Mouse (Mus musculus) MEL (cell line): ENCODE measurements around the gene Hpd.

Source experiments
- CTCF ChIP-seq, 3 experiments: IDR thresholded peaks in 2 of 3; conservative IDR thresholded peaks in 1 of 3; 2 replicates each; pipeline ENCODE4 v1.5.1; 2011 to 2012; ENCODE audit warnings: low read length in 3 of 3, low read depth in 2 of 3, mild to moderate bottlenecking in 2 of 3, improper control_type of control experiment in 1 of 3, inconsistent platforms in 1 of 3, mixed read lengths in 1 of 3, moderate library complexity in 1 of 3; ENCODE audit not compliant: control insufficient read depth in 1 of 3, insufficient read depth in 1 of 3, poor library complexity in 1 of 3, severe bottlenecking in 1 of 3
- GATA1 ChIP-seq: IDR thresholded peaks from 2 replicates; pipeline ENCODE4 v1.6.1; 2011; ENCODE audit warnings: low read depth, low read length, improper control_type of control experiment
- MXI1 ChIP-seq: IDR thresholded peaks from 2 replicates; pipeline ENCODE4 v1.6.1; 2011; ENCODE audit warnings: mild to moderate bottlenecking, low read depth, low read length, improper control_type of control experiment
- NRF1 ChIP-seq: IDR thresholded peaks from 2 replicates; pipeline ENCODE4 v1.6.1; 2014; ENCODE audit warnings: low read depth, mild to moderate bottlenecking, inconsistent platforms, low read length, improper control_type of control experiment, moderate library complexity; ENCODE audit not compliant: poor library complexity, insufficient read depth, severe bottlenecking
- TAL1 ChIP-seq: IDR thresholded peaks from 2 replicates; pipeline ENCODE4 v1.6.1; 2012; ENCODE audit warnings: mild to moderate bottlenecking, inconsistent platforms, low read length, moderate library complexity, mixed read lengths
- USF1 ChIP-seq: IDR thresholded peaks from 2 replicates; pipeline ENCODE4 v1.6.1; 2014; ENCODE audit warnings: low read depth, mild to moderate bottlenecking, inconsistent platforms, low read length, improper control_type of control experiment, moderate library complexity

DNA sequence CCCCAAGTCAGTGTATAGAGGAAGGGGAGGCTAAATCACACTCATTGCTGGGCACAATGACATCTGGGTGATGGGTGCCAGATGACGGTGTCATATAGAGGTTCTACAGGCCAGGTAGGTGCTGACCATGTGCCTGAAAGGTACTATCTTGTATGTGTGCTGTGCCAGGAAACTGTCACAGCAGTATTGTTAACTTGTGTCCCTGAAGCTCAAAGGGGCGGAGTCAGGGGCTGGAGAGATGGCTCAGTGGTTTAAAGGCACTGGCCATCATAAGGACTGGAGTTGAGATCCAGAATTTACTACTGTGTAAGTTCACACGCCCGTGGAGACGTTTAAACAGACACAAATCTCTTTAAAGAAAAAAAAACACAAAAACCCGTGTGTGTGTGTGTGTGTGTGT, 46.8 kb upstream of the Hpd start:
- TF ChIP-seq GATA1 (no peak), TAL1 (no peak), MXI1 (no peak), CTCF (IDR thresholded peaks at IDR 0.05 in 2 of 3, conservative IDR thresholded peaks at IDR 0.05 in 1 of 3; ENCODE audit: control insufficient read depth in 1 of 3, insufficient read depth in 1 of 3, low read depth in 2 of 3, low read length in 3 of 3, poor library complexity in 1 of 3, severe bottlenecking in 1 of 3) (no peak), USF1 (no peak), NRF1 (no peak)
